Mouse (Mus musculus) forebrain, embryonic 10.5 days (tissue): ENCODE data around the gene Klk1b24. TPM values are rescaled to one million over a fixed set of nuclear protein-coding genes. Genes with fewer than 3 reads are reported as not detected.

Experiments
- DNase-seq: peaks from one replicate; pipeline ENCODE4 v3.0.0-alpha.2; 2017; ENCODE audit warnings: low spot score; ENCODE audit errors: extremely low spot score
- H3K27ac ChIP-seq: fragments of 300-500 bp; sonication (generic); 2 replicates; pipeline ENCODE4 v1.5.1; 2016; ENCODE audit warnings: mild to moderate bottlenecking
- H3K27me3 ChIP-seq: fragments of 300-500 bp; sonication (generic); 2 replicates; pipeline ENCODE4 v1.6.1; 2016; ENCODE audit warnings: mild to moderate bottlenecking; ENCODE audit not compliant: poor library complexity, severe bottlenecking
- H3K36me3 ChIP-seq: fragments of 300-500 bp; sonication (generic); replicated peaks from 2 replicates; pipeline ENCODE4 v1.6.1; 2016; ENCODE audit warnings: mild to moderate bottlenecking, moderate library complexity
- H3K4me1 ChIP-seq: fragments of 300-500 bp; sonication (generic); 2 replicates; pipeline ENCODE4 v1.6.1; 2016
- H3K4me3 ChIP-seq: fragments of 300-500 bp; sonication (generic); 2 replicates; pipeline ENCODE4 v1.5.1; 2016; ENCODE audit warnings: mild to moderate bottlenecking, moderate library complexity
- H3K9me3 ChIP-seq: fragments of 300-500 bp; sonication (generic); 2 replicates; pipeline ENCODE4 v1.6.1; 2016; ENCODE audit warnings: mild to moderate bottlenecking, moderate library complexity
- WGBS: fragments of 180-500 bp; shearing (Covaris S2); methylation state at CpG from one replicate; pipeline ENCODE4 v1.1.7; 2016; 5-methylcytosine and 5-hydroxymethylcytosine counted together
- polyA plus RNA-seq: library from polyadenylated mRNA; unstranded; fragments of >200 nt; fragmentation: Nextera tagmentation; extraction: Ambion mirVana; gene quantifications from 2 replicates; pipeline ENCODE4 v1.2.1, GENCODE M21; 2016

Klk1b24 gene
- polyA plus RNA-seq, 1 experiment from 2014 or later: not detected

DNA sequence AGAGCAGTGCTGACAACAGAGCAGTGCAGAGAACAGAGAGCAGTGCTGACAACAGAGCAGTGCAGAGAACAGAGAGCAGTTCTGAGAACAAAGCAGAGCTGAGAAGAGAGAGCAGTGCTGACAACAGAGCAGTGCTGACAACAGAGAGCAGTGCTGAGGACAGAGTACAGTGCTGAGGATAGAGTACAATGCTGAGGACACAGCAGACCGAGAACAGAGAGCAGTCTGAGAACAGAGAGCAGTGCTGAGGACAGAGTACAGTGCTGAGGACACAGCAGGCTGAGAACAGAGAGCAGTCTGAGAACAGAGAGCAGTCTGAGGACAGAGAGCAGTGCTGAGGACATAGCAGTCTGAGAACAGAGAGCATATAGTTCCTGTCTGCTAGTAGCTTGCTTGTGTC, 52.7 kb downstream of the Klk1b24 start:
- WGBS: 67% methylated on average over 1 of the region's 1 CpGs
- DNase-seq: no peak
- H3K4me1 ChIP-seq: peaks cover 7% of the 10 kb centered on the region
- no peaks in the 10 kb centered on the region for H3K36me3 ChIP-seq
- H3K9me3 ChIP-seq: no peaks in the 10 kb centered on the region
- no peak overlapping the region for H3K4me3 ChIP-seq
- H3K27me3 ChIP-seq: no peaks in the 10 kb centered on the region
- no peak overlapping the region for H3K27ac ChIP-seq

DNA sequence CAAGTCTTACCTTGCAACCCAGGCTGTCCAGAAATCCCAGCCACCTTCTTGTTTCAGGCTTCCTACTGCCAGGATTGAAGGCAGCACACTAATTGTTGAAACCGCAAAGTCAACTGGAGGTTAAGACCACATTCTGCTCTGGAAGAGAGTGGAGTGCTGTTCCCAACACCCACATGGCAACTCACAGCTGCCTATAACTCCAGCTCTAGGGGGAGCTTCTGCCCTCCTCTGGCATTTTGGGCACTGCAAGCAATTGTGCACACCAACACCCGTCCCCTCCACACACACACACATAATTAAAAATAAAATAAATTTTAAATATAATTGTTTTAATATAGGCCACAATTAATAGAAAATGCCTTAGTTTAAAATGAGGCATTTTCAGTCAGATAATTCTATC, 53.1 kb downstream of the Klk1b24 start:
- 69% methylated on average over 2 of the region's 2 CpGs for WGBS
- peaks cover 7% of the 10 kb centered on the region for H3K4me1 ChIP-seq

More for the DNA sequence above, 53.1 kb downstream of the Klk1b24 start:
- no peaks in the 10 kb centered on the region for H3K27me3 ChIP-seq
- DNase-seq: no peak
- H3K9me3 ChIP-seq: no peaks in the 10 kb centered on the region
- no peaks in the 10 kb centered on the region for H3K36me3 ChIP-seq
- H3K4me3 ChIP-seq: no peak overlapping the region
- H3K27ac ChIP-seq: no peak overlapping the region

Other genes starting within 250 kb of the Klk1b24 start
- gene Klk1b8, start 237.6 kb upstream of the Klk1b24 start, polyA plus RNA-seq: not detected in 2 replicates
- gene Klk1b1, start 221.5 kb upstream of the Klk1b24 start, polyA plus RNA-seq: not detected in 2 replicates
- not detected in 2 replicates for gene Klk1b9, start 212.2 kb upstream of the Klk1b24 start, polyA plus RNA-seq
- not detected in 2 replicates for gene Klk1b11, start 192.4 kb upstream of the Klk1b24 start, polyA plus RNA-seq
- not detected in 2 replicates for gene Klk1b26, start 176.1 kb upstream of the Klk1b24 start, polyA plus RNA-seq
- gene Klk1b27, start 135.9 kb upstream of the Klk1b24 start, polyA plus RNA-seq: not detected in 2 replicates
- gene Klk1b21, start 85.9 kb upstream of the Klk1b24 start, polyA plus RNA-seq: not detected in 2 replicates
- not detected in 2 replicates for gene Klk1b22, start 75.6 kb upstream of the Klk1b24 start, polyA plus RNA-seq
- not detected in 2 replicates for gene Klk1b16, start 51.5 kb upstream of the Klk1b24 start, polyA plus RNA-seq
- not detected in 2 replicates for gene Klk1b3, start 10.0 kb downstream of the Klk1b24 start, polyA plus RNA-seq
- gene Klk1b4, start 19.2 kb downstream of the Klk1b24 start, polyA plus RNA-seq: not detected in 2 replicates
- not detected in 2 replicates for gene Klk1b5, start 27.7 kb downstream of the Klk1b24 start, polyA plus RNA-seq
- gene Klk1, start 37.1 kb downstream of the Klk1b24 start, polyA plus RNA-seq: not detected in 2 replicates
- gene Gm36864, start 47.9 kb downstream of the Klk1b24 start, polyA plus RNA-seq: not detected in 2 replicates
- 1.3 and 1.4 TPM in 2 replicates for gene 1700028J19Rik, start 58.5 kb downstream of the Klk1b24 start, polyA plus RNA-seq
- gene 2410002F23Rik, start 58.5 kb downstream of the Klk1b24 start, polyA plus RNA-seq: 197 and 209 TPM in 2 replicates
- gene Acp4, start 69.1 kb downstream of the Klk1b24 start, polyA plus RNA-seq: 0.12 TPM in 1 of 2 replicates, not detected in the other
- 1.2 TPM in 1 of 2 replicates, not detected in the other for gene Gm15517, start 73.2 kb downstream of the Klk1b24 start, polyA plus RNA-seq
- gene Clec11a, start 118.7 kb downstream of the Klk1b24 start, polyA plus RNA-seq: 2.5 and 2.9 TPM in 2 replicates
- 1.4 TPM in 2 replicates for gene Shank1, start 122.0 kb downstream of the Klk1b24 start, polyA plus RNA-seq
- gene Syt3, start 195.9 kb downstream of the Klk1b24 start, polyA plus RNA-seq: 3.2 and 4.1 TPM in 2 replicates
- 1.6 and 2.1 TPM in 2 replicates for gene 1700008O03Rik, start 197.6 kb downstream of the Klk1b24 start, polyA plus RNA-seq
- gene Lrrc4b, start 240.8 kb downstream of the Klk1b24 start, polyA plus RNA-seq: 1.8 and 2.1 TPM in 2 replicates